Mouse (Mus musculus): ENCODE measurements around the gene Samd14. TPM values are rescaled to one million over a fixed set of nuclear protein-coding genes. Genes with fewer than 3 reads are reported as not detected.

Samd14 gene
- polyA plus RNA-seq, 1 experiment from 2014 or later, result 24.5 TPM

DNA sequence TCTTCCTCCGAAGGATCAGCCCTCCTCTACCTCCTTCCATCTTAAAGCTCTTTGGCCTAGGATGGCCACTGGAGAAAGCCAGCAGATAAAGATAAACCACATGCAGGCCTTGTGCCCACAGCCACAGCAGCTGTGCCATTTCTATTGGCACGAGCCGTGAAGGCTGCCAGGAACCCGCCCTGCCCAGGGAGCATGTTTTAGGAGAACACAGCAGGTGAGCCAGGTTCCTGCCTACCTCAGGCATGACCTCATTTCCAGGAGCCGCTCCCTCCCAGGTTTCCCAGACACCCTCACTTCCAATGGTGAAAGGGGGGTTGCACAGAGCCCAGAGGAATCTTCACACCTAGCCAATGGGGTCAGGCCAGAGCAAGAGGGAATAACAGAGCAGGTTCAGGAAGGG, 63.1 kb downstream of the Samd14 start:
- DNase-seq (peak; percentile 14), ATAC-seq (ENCODE audit: insufficient read depth) (no peak)
- no peaks in the 10 kb centered on the region for H3K9me3 ChIP-seq (ENCODE audit: low read depth, low read length)
- H3K27me3 ChIP-seq (ENCODE audit: insufficient read depth, low read length), result peaks cover 31% of the 10 kb centered on the region
- H3K4me1 ChIP-seq (ENCODE audit: insufficient read depth), result peaks cover 39% of the 10 kb centered on the region
- WGBS, result 56% methylated on average over 5 of the region's 5 CpGs
- H3K4me2 ChIP-seq, result no peak overlapping the region
- no peaks in the 10 kb centered on the region; the same call in 1 of the 2 replicates for H3K36me3 ChIP-seq (ENCODE audit: insufficient read depth)
- H3K9ac ChIP-seq, result no peak overlapping the region
- H3K4me3 ChIP-seq (ENCODE audit: low read depth, low read length), result no peak overlapping the region
- H3K27ac ChIP-seq (ENCODE audit: low read depth), result no peak overlapping the region
- no peak for TF ChIP-seq CTCF (IDR thresholded peaks at IDR 0.05; ENCODE audit: low read depth)

DNA sequence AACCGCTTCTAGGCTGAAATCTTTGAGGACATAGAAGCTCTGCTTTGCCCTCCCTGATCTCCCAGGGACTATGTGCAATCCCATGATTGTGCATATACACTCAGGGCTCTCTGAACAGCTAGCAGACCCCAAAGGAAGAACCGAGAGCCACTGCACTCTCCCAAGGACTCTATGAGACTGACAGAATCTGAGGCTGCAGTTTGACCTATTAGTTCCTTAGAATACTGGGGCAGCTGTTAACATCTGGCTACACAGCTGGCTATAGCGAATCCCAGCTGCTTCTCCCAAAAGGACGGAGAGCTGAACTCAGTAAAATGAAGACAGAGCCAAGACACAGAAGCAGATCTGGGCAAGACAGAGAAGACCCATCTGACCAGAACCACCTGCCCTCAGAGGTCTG, 64.2 kb downstream of the Samd14 start:
- Histone ChIP-seq H3K27me3 (ENCODE audit: insufficient read depth, low read length) (peaks cover 36% of the 10 kb centered on the region), H3K9ac (no peak overlapping the region), H3K4me1 (ENCODE audit: insufficient read depth) (peaks cover 45% of the 10 kb centered on the region), H3K4me2 (peak overlapping the region; percentile 82; the same call in 1 of the 2 replicates), H3K36me3 (ENCODE audit: insufficient read depth) (no peaks in the 10 kb centered on the region), H3K4me3 (ENCODE audit: low read depth, low read length) (no peak overlapping the region), H3K9me3 (ENCODE audit: low read depth, low read length) (no peaks in the 10 kb centered on the region), H3K27ac (ENCODE audit: low read depth) (no peak overlapping the region)
- 56% methylated on average over 4 of the region's 4 CpGs for WGBS
- no peak for ATAC-seq (ENCODE audit: insufficient read depth)
- peak; percentile 71 for DNase-seq
- TF ChIP-seq CTCF (IDR thresholded peaks at IDR 0.05; ENCODE audit: low read depth), result no peak

DNA sequence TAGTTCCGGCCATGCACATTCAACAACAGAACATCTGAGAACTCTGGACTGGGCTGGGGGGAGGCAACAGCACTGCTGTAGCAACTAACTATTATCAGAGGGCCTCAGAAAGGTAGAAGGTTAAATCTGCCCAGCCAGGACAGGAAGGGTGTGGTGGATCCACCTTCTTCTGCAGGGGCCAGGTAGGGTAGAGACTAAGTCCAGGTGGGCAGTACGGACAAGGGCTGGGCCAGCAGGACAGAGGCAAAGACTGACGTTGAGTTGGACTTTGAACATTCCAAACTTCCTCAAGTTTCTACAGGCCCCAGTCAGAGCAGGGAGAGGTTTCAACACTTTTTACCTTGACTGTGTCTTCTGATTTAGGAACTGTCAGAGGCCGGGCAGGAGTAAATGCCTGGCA, 65.0 kb downstream of the Samd14 start:
- no peaks in the 10 kb centered on the region for H3K9me3 ChIP-seq (ENCODE audit: low read depth, low read length)
- peak overlapping the region; percentile 87; the same call in 1 of the 2 replicates for H3K27ac ChIP-seq (ENCODE audit: low read depth)
- peaks cover 36% of the 10 kb centered on the region for H3K27me3 ChIP-seq (ENCODE audit: insufficient read depth, low read length)
- WGBS, result 40% methylated on average over 4 of the region's 4 CpGs
- H3K36me3 ChIP-seq (ENCODE audit: insufficient read depth), result no peaks in the 10 kb centered on the region
- H3K4me2 ChIP-seq, result peak overlapping the region; percentile 82
- DNase-seq (no peak), ATAC-seq (ENCODE audit: insufficient read depth) (no peak)
- no peak for TF ChIP-seq CTCF (IDR thresholded peaks at IDR 0.05; ENCODE audit: low read depth)
- H3K9ac ChIP-seq, result no peak overlapping the region
- H3K4me1 ChIP-seq (ENCODE audit: insufficient read depth), result peaks cover 52% of the 10 kb centered on the region
- peak overlapping the region; percentile 60 for H3K4me3 ChIP-seq (ENCODE audit: low read depth, low read length)

DNA sequence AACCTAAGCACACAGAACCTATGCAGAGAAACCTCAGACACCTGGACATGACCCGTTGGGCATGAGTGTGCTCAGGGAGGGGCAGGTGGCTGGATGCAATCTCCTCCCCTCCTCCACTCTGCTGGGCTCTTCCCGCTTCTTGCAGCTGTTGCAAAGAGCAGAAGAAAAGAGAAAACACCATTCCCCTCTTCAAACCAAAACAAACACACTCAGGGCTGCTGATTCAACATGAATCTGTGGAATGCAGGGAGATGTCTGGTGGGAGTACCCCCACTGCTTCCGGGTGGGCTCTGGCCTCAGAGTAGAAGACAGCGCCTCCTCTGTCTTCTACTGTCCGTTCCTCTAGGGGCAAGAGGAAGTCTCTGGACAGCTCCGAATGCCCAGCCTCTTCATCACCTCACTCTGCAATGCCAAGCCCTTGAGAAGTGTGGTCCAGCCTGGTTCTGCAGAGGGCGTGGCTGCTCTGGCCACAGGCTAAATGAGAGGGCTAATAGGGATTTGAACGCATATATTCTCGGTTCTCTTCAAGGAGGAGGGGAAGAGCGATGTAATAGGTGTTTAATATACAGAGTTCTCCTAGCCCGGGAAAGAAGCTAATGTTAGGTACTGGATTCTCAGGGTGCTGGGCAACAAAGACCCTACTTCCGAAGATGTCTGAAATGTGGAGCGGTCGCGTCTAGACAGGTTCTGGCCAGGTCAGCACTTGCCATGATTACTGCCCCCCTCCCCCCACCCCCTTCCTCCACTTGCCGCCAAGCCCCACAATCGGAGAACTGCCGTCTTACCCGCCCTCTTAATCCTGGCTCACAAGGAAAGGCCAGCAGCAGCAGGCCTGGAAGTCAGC, 65.7 kb downstream of the Samd14 start:
- ATAC-seq (ENCODE audit: insufficient read depth), result peak; percentile 23; the same call in 1 of the 2 replicates
- Histone ChIP-seq H3K27me3 (ENCODE audit: insufficient read depth, low read length) (peaks cover 36% of the 10 kb centered on the region), H3K9ac (peak overlapping the region; percentile 65)

More for the DNA sequence above, 65.7 kb downstream of the Samd14 start:
- peak overlapping the region; percentile 82 for H3K4me2 ChIP-seq
- TF ChIP-seq CTCF (IDR thresholded peaks at IDR 0.05; ENCODE audit: low read depth), result peak; percentile 36; the same call in 1 of the 2 replicates
- H3K9me3 ChIP-seq (ENCODE audit: low read depth, low read length), result no peaks in the 10 kb centered on the region
- H3K4me1 ChIP-seq (ENCODE audit: insufficient read depth), result peaks cover 54% of the 10 kb centered on the region
- H3K4me3 ChIP-seq (ENCODE audit: low read depth, low read length), result peak overlapping the region; percentile 60
- H3K27ac ChIP-seq (ENCODE audit: low read depth), result peak overlapping the region; percentile 87; the same call in 1 of the 2 replicates
- no peaks in the 10 kb centered on the region for H3K36me3 ChIP-seq (ENCODE audit: insufficient read depth)
- peak; percentile 61 for DNase-seq
- 4% methylated on average over 19 of the region's 19 CpGs for WGBS

Other genes with a start within 250 kb of the Samd14 start
- not detected in 2 replicates for gene Tmem92, start 227.2 kb upstream of the Samd14 start, polyA plus RNA-seq (2014; fragmentation: Nextera tagmentation; extraction: Ambion mirVana)
- 1,035 and 1,062 TPM in 2 replicates for gene Col1a1, start 73.7 kb upstream of the Samd14 start, polyA plus RNA-seq (2014; fragmentation: Nextera tagmentation; extraction: Ambion mirVana)
- gene Hils1, start 42.3 kb upstream of the Samd14 start, polyA plus RNA-seq (2014; fragmentation: Nextera tagmentation; extraction: Ambion mirVana), result not detected in 2 replicates
- gene Sgca, start 33.6 kb upstream of the Samd14 start, polyA plus RNA-seq (2014; fragmentation: Nextera tagmentation; extraction: Ambion mirVana), result 0.35 TPM in 1 of 2 replicates, not detected in the other
- gene Ppp1r9b, start 18.8 kb upstream of the Samd14 start, polyA plus RNA-seq (2014; fragmentation: Nextera tagmentation; extraction: Ambion mirVana), result 13.0 and 14.3 TPM in 2 replicates
- 24.5 and 27.4 TPM in 2 replicates for gene Pdk2, start 31.5 kb downstream of the Samd14 start, polyA plus RNA-seq (2014; fragmentation: Nextera tagmentation; extraction: Ambion mirVana)
- gene Itga3, start 66.9 kb downstream of the Samd14 start, polyA plus RNA-seq (2014; fragmentation: Nextera tagmentation; extraction: Ambion mirVana), result 27.1 and 28.4 TPM in 2 replicates
- 0.11 and 0.18 TPM in 2 replicates for gene Dlx3, start 110.2 kb downstream of the Samd14 start, polyA plus RNA-seq (2014; fragmentation: Nextera tagmentation; extraction: Ambion mirVana)
- gene Dlx4, start 136.4 kb downstream of the Samd14 start, polyA plus RNA-seq (2014; fragmentation: Nextera tagmentation; extraction: Ambion mirVana), result 0.31 and 0.57 TPM in 2 replicates